Mouse (Mus musculus) kidney, embryonic 16.5 days (tissue): ENCODE measurements around the gene Gpr162. TPM values are rescaled to one million over a fixed set of nuclear protein-coding genes. Genes with fewer than 3 reads are reported as not detected.

Experiments
- ATAC-seq: fragments of 200-750 bp; cut with Nextera tagmentation; 2 replicates; pipeline ENCODE4 v1.8.0; 2017; ENCODE audit warnings: moderate TSS enrichment; ENCODE audit not compliant: low FRiP score, low TSS enrichment
- H3K27ac ChIP-seq: fragments of 300-500 bp; sonication (generic); 2 replicates; pipeline ENCODE4 v1.5.1; 2014; ENCODE audit warnings: low read length
- H3K27me3 ChIP-seq: fragments of 300-500 bp; sonication (generic); 2 replicates; pipeline ENCODE4 v1.6.1; 2014; ENCODE audit warnings: low read length, control low read depth, mixed read lengths; ENCODE audit not compliant: insufficient read depth
- H3K36me3 ChIP-seq: fragments of 300-500 bp; sonication (generic); 2 replicates; pipeline ENCODE4 v1.6.1; 2014; ENCODE audit warnings: low read length, control low read depth, mixed read lengths; ENCODE audit not compliant: insufficient read depth
- H3K4me1 ChIP-seq: fragments of 300-500 bp; sonication (generic); 2 replicates; pipeline ENCODE4 v1.6.1; 2014; ENCODE audit warnings: low read length, control low read depth, mixed read lengths; ENCODE audit not compliant: insufficient read depth
- H3K4me2 ChIP-seq: fragments of 300-500 bp; sonication (generic); replicated peaks from 2 replicates; pipeline ENCODE4 v1.6.1; 2014; ENCODE audit warnings: low read depth, low read length
- H3K4me3 ChIP-seq: fragments of 300-500 bp; sonication (generic); 2 replicates; pipeline ENCODE4 v1.5.1; 2014; ENCODE audit warnings: mild to moderate bottlenecking, low read length
- H3K9ac ChIP-seq: fragments of 300-500 bp; sonication (generic); replicated peaks from 2 replicates; pipeline ENCODE4 v1.6.1; 2014; ENCODE audit warnings: low read length
- H3K9me3 ChIP-seq: fragments of 300-500 bp; sonication (generic); 2 replicates; pipeline ENCODE4 v1.6.1; 2016; ENCODE audit warnings: low read length, control low read depth
- WGBS: fragments of 180-500 bp; shearing (Covaris S2); extraction: QIAGEN DNeasy Blood & Tissue Kit; methylation state at CpG from one replicate; pipeline ENCODE4 v1.1.7; 2014; 5-methylcytosine and 5-hydroxymethylcytosine counted together
- polyA plus RNA-seq: library from polyadenylated mRNA; unstranded; fragments of >200 nt; fragmentation: Nextera tagmentation; extraction: Ambion mirVana; gene quantifications from 2 replicates; pipeline ENCODE4 v1.2.1, GENCODE M21; 2015

Gene Gpr162
- polyA plus RNA-seq, 1 experiment from 2014 or later = 1.1 TPM

DNA sequence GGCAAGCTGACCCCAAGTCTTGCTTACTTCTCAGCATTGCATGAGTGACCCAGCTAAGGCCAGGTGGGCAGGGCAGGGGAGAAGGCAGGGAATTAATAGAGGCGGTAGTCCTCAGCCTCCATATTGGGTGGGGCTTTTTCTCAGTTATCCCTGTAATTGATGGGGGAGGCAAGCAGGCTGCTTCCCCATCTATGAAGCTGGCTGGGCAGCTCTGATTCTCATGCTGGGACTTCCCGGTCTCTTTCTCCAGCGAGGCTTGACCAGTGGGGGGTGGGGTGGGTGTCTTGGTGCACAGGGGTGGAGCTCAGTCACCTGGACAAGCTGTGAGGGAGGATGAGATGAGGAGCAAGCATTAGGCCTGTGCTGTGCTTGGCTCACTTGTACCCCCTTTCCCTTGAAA lies 2.0 kb downstream of the Gpr162 start:
- H3K36me3 ChIP-seq = no peaks in the 10 kb centered on the region
- H3K27me3 ChIP-seq = peaks cover 15% of the 10 kb centered on the region; the same call in 1 of the 2 replicates
- H3K9me3 ChIP-seq = no peaks in the 10 kb centered on the region
- no peak for ATAC-seq
- H3K27ac ChIP-seq = no peak overlapping the region
- H3K4me3 ChIP-seq = no peak overlapping the region
- 11% methylated on average over 3 of the region's 3 CpGs for WGBS
- no peak overlapping the region for H3K4me2 ChIP-seq
- H3K9ac ChIP-seq = no peak overlapping the region
- peaks cover 32% of the 10 kb centered on the region for H3K4me1 ChIP-seq

- Histone ChIP-seq H3K27ac (no peak overlapping the region), H3K9me3 (no peaks in the 10 kb centered on the region), H3K4me3 (no peak overlapping the region), H3K9ac (no peak overlapping the region), H3K27me3 (peaks cover 15% of the 10 kb centered on the region; the same call in 1 of the 2 replicates), H3K36me3 (no peaks in the 10 kb centered on the region), H3K4me2 (no peak overlapping the region), H3K4me1 (peaks cover 36% of the 10 kb centered on the region)
- ATAC-seq = no peak
- WGBS = 86% methylated on average over 19 of the region's 19 CpGs
Observed at GRCm38 (mm10) chr6:124861266-124861665, 2.5 kb downstream of the Gpr162 start.

DNA sequence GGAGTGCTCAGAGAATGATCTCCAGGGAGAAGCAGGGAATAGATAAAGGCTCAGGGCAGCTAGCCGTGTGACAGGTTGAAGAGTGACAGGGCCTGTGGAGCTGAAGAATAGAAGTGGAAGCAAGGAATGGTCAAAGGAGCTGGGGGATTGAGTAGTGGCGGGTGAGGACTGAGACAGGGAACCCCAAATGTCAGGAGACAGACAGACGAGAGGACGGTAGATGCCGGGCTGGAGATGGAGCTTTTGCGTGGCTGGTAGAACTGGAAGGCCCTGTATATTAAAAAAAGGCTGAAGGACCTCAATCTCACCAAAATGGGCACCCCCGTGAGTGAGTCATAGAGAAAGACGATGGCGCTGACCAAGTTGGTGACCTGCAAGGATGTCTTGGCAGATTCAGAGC lies 3.3 kb downstream of the Gpr162 start:
- Histone ChIP-seq H3K4me1 (peaks cover 43% of the 10 kb centered on the region), H3K27me3 (peaks cover 15% of the 10 kb centered on the region; the same call in 1 of the 2 replicates), H3K9ac (no peak overlapping the region), H3K27ac (no peak overlapping the region), H3K4me2 (no peak overlapping the region), H3K4me3 (no peak overlapping the region), H3K36me3 (no peaks in the 10 kb centered on the region), H3K9me3 (no peaks in the 10 kb centered on the region)
- 88% methylated on average over 9 of the region's 9 CpGs for WGBS
- no peak for ATAC-seq

GRCm38 (mm10) chr6:124859725-124860124 lies 4.1 kb downstream of the Gpr162 start:
- Histone ChIP-seq H3K4me1 (peaks cover 45% of the 10 kb centered on the region), H3K9me3 (no peaks in the 10 kb centered on the region), H3K4me2 (no peak overlapping the region), H3K4me3 (no peak overlapping the region), H3K36me3 (no peaks in the 10 kb centered on the region), H3K27me3 (peaks cover 15% of the 10 kb centered on the region; the same call in 1 of the 2 replicates), H3K9ac (no peak overlapping the region), H3K27ac (no peak overlapping the region)
- no peak for ATAC-seq
- 4% methylated on average over 12 of the region's 12 CpGs for WGBS

DNA sequence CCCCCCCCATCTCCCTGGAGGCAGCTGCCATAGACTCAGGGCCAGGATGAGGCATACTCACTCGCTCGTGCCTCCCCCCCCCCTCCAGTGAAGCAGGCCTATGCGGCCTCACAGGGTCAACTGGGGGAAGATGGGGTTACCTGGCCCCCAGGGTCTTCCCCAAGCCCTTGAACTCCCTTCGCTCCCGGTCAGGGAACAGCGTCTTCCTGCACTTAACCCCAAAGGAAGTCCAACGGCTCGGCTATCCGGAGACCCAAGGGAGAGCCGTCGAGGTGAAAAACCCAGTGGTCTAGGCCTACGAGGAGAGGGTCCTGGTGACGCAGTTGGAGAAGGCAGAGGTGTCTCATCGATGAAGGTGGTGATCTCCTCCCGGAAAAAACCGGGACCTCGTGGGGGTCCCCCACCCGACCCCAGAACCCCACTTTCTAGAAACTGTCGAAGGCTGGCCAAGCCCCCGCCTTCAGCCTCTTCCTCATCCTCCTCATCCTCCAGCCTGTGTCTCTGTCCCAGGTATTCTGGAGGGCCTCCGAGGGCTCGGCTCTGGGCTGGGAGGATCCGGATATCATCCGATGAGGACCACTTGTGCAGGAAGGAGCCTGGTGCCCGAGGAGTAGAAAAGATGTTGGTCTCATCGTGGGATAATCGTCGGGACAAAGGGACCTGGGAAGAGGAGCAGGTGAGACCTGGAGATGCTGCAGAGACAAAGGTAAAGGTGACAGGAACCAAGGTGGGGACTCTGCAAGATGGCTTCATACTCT lies 5.0 kb downstream of the Gpr162 start:
- H3K27me3 ChIP-seq = peaks cover 15% of the 10 kb centered on the region; the same call in 1 of the 2 replicates
- peak overlapping the region; percentile 89 for H3K4me2 ChIP-seq
- no peaks in the 10 kb centered on the region for H3K36me3 ChIP-seq
- peaks cover 46% of the 10 kb centered on the region for H3K4me1 ChIP-seq
- no peak for ATAC-seq
- no peaks in the 10 kb centered on the region for H3K9me3 ChIP-seq
- H3K27ac ChIP-seq = no peak overlapping the region
- 74% methylated on average over 28 of the region's 28 CpGs for WGBS
- H3K4me3 ChIP-seq = no peak overlapping the region
- H3K9ac ChIP-seq = peak overlapping the region; percentile 97

DNA sequence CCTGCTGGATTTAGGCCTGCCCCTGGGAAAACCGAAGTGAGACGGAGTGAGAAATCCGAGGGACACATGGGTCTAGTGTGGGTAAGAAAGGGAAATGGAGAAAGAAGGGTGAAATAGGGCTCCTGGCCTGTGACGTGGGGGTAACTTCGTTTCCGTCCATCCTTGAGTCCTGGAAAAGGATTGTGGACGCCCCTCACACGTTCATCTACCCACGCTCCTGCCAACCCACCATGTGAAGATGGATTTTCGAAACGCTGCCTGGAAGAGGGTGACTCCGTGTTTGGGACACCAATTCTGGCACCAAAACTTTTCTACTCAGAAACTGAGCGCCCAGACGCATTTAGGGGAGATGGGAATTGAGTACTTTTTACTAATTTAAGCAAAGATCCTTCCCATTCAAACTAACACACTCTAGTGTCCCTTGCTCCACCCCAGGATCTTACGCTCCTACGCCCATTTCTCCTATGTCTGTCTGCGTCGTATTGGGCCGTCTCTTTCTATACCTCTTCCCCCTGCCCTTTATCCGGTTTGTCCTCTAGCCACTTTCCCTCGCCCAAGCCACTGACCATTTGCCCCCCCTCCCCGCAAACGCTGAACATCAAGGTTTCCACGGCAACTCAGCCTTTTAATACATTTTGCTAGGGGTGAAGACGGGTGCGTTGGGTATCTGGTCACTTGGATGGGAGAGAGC lies 5.8 kb downstream of the Gpr162 start:
- Histone ChIP-seq H3K4me1 (peaks cover 39% of the 10 kb centered on the region), H3K4me2 (peak overlapping the region; percentile 89), H3K27me3 (peaks cover 13% of the 10 kb centered on the region; the same call in 1 of the 2 replicates), H3K4me3 (peak overlapping the region; percentile 81), H3K9ac (peak overlapping the region; percentile 97), H3K27ac (peak overlapping the region; percentile 96), H3K9me3 (no peaks in the 10 kb centered on the region), H3K36me3 (no peaks in the 10 kb centered on the region)
- no peak for ATAC-seq
- 27% methylated on average over 26 of the region's 26 CpGs for WGBS

- Histone ChIP-seq H3K4me1 (peaks cover 31% of the 10 kb centered on the region), H3K4me3 (peak within 1 kb of the TSS; percentile 81), H3K27me3 (peaks cover 7% of the 10 kb centered on the region; the same call in 1 of the 2 replicates), H3K9ac (peak within 1 kb of the TSS; percentile 97), H3K27ac (peak within 1 kb of the TSS; percentile 96), H3K9me3 (no peaks in the 10 kb centered on the region), H3K4me2 (peak within 1 kb of the TSS; percentile 89), H3K36me3 (no peaks in the 10 kb centered on the region)
- ATAC-seq = peak; percentile 82
- WGBS = under 1% methylated on average over 73 of the region's 86 CpGs
Observed at GRCm38 (mm10) chr6:124856916-124857839, 6.6 kb downstream of the Gpr162 start, which contains the start of gene P3h3. P3h3 (minus strand) TSS chr6:124857752.

GRCm38 (mm10) chr6:124856321-124856720 lies 7.5 kb downstream of the Gpr162 start:
- H3K27ac ChIP-seq = peak overlapping the region; percentile 47; the same call in 1 of the 2 replicates
- peak overlapping the region; percentile 81 for H3K4me3 ChIP-seq
- whole genome bisulfite sequencing = 9% methylated on average over 13 of the region's 14 CpGs
- peaks cover 24% of the 10 kb centered on the region for H3K4me1 ChIP-seq
- H3K9ac ChIP-seq = peak overlapping the region; percentile 97
- ATAC-seq = 0 out of 2 replicates have a peak, but pooled peaks have one; percentile 13
- no peaks in the 10 kb centered on the region for H3K36me3 ChIP-seq
- peaks cover 7% of the 10 kb centered on the region; the same call in 1 of the 2 replicates for H3K27me3 ChIP-seq
- H3K4me2 ChIP-seq = peak overlapping the region; percentile 89
- no peaks in the 10 kb centered on the region for H3K9me3 ChIP-seq

DNA sequence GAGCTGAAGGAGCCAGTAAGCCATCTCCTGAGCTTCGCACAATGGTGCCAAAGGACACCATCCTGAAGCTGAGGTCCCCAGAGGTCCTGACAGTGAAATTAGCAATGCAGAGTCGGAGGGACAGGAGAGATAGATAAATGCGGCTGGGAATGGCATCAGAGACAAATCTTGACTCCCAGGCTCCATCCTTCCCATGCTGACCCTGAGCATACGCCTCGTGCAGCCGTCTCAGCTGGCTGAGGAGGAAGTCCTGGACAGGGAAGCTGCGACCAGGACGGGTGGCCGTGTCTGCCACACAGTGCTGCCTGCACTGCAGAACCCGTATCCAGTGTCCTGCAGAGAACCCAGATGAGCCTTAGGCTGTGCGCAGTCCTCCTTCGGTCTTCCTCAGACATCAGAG lies 9.1 kb downstream of the Gpr162 start:
- no peaks in the 10 kb centered on the region for H3K9me3 ChIP-seq
- H3K4me2 ChIP-seq = no peak overlapping the region
- ATAC-seq = no peak
- peaks cover 7% of the 10 kb centered on the region; the same call in 1 of the 2 replicates for H3K27me3 ChIP-seq
- H3K36me3 ChIP-seq = no peaks in the 10 kb centered on the region
- no peak overlapping the region for H3K9ac ChIP-seq
- H3K4me3 ChIP-seq = no peak overlapping the region
- 76% methylated on average over 12 of the region's 12 CpGs for WGBS
- H3K4me1 ChIP-seq = peaks cover 24% of the 10 kb centered on the region
- no peak overlapping the region for H3K27ac ChIP-seq
